Comparison of ENCODE assay signal across 20 mouse cellular contexts in the genomic region with DNA sequence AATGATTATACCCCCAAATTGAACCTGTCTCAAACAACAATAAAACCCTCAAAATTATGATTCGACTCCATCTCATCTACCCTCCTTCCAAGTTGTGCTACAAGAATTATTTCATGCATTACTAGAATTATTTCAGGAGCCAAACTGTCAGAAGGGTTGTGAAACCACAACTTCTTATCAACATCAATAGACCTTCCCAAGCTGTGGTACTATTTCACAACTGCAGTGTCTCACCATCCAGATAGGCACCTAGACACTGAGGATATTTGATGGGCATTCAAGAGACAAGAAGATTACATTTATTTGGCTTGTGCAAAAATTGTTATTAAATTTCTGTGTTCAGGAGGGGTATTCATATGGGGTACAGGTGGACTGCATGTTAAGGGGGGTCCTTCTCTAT.
DNase-seq lines count a peak whose midpoint lies in the region; ATAC-seq and TF ChIP-seq lines count a peak whose summit lies in the region.
"Had no signal": no experiment of that assay in that cellular context is flagged by ENCODE, and none has a peak within 500 bp of the region (broad histone marks: within the 10 kb centered on the region; RNA-seq: fewer than 3 reads in every experiment).

No protein-coding gene starts in this region.

- 93% methylated on average over 1 of the region's 1 CpGs for WGBS in liver, adult 2 months
- WGBS in liver, embryonic 11.5 days: 83% methylated on average over 1 of the region's 1 CpGs
- 93% methylated on average over 1 of the region's 1 CpGs for WGBS in intestine, embryonic 15.5 days

- H3K9me3 ChIP-seq in liver, embryonic 11.5 days (ENCODE audit: control insufficient read depth, low read length): no peaks in the 10 kb centered on the region
- H3K9me3 ChIP-seq in intestine, embryonic 15.5 days: no peaks in the 10 kb centered on the region
- H3K9me3 ChIP-seq: embryonic facial prominence, embryonic 13.5 days; forebrain, embryonic 12.5 days; heart, embryonic 15.5 days; hindbrain, embryonic 15.5 days had no signal

- TF ChIP-seq POLR2A in liver, adult 2 months (IDR thresholded peaks at IDR 0.05; ENCODE audit: extremely low read depth, insufficient read depth, low read length): no peak

- peak; percentile 48 for DNase-seq in liver, adult 2 months (ENCODE audit: extremely low read depth, low read depth, low spot score)
- no peak for DNase-seq in liver, embryonic 11.5 days (ENCODE audit: low spot score)
- DNase-seq: adrenal gland, postnatal 10 days; cerebellum, adult 11 months; cerebellum, adult 8-10 months; cerebellum, postnatal 14 days; gastrocnemius, postnatal 10 days; heart, adult 2 months; heart, postnatal 36 days had no signal

- no peak overlapping the region for H3K4me2 ChIP-seq in liver, embryonic 11.5 days
- no peak overlapping the region for H3K4me2 ChIP-seq in intestine, embryonic 15.5 days (replicated peaks)
- H3K4me2 ChIP-seq: embryonic facial prominence, embryonic 13.5 days; heart, embryonic 11.5 days; heart, embryonic 15.5 days; hindbrain, embryonic 15.5 days had no signal

- no peaks in the 10 kb centered on the region for H3K4me1 ChIP-seq in liver, adult 2 months (ENCODE audit: control insufficient read depth, insufficient read depth, low read length)
- H3K4me1 ChIP-seq in liver, embryonic 11.5 days (replicated peaks; ENCODE audit: control insufficient read depth, insufficient read depth, low read length): peaks cover 3% of the 10 kb centered on the region; the same call in 1 of the 2 replicates
- no peaks in the 10 kb centered on the region for H3K4me1 ChIP-seq in intestine, embryonic 15.5 days (replicated peaks)
- H3K4me1 ChIP-seq: hindbrain, embryonic 15.5 days had no signal

- H3K36me3 ChIP-seq in liver, adult 2 months (ENCODE audit: control insufficient read depth, insufficient read depth, low read length): no peaks in the 10 kb centered on the region
- no peaks in the 10 kb centered on the region for H3K36me3 ChIP-seq in liver, embryonic 11.5 days (ENCODE audit: control insufficient read depth, insufficient read depth, low read length)
- H3K36me3 ChIP-seq in intestine, embryonic 15.5 days: no peaks in the 10 kb centered on the region
- H3K36me3 ChIP-seq: embryonic facial prominence, embryonic 13.5 days; forebrain, embryonic 12.5 days; heart, embryonic 15.5 days; hindbrain, embryonic 15.5 days had no signal

- no peak overlapping the region for H3K27ac ChIP-seq in liver, adult 2 months (replicated peaks; ENCODE audit: insufficient read depth, low read depth, low read length)
- no peak overlapping the region for H3K27ac ChIP-seq in liver, embryonic 11.5 days (ENCODE audit: low read depth, low read length)
- H3K27ac ChIP-seq in intestine, embryonic 15.5 days: no peak overlapping the region
- H3K27ac ChIP-seq: embryonic facial prominence, embryonic 13.5 days; forebrain, embryonic 12.5 days; heart, adult 2 months; heart, embryonic 15.5 days; hindbrain, embryonic 15.5 days had no signal

- no peaks in the 10 kb centered on the region for H3K27me3 ChIP-seq in liver, adult 2 months (ENCODE audit: control insufficient read depth, insufficient read depth, low read length)
- no peaks in the 10 kb centered on the region for H3K27me3 ChIP-seq in liver, embryonic 11.5 days (replicated peaks; ENCODE audit: control insufficient read depth, insufficient read depth, low read length)
- no peaks in the 10 kb centered on the region for H3K27me3 ChIP-seq in intestine, embryonic 15.5 days (replicated peaks)

- H3K9ac ChIP-seq in liver, adult 2 months (ENCODE audit: low read depth, low read length): no peak overlapping the region
- no peak overlapping the region for H3K9ac ChIP-seq in liver, embryonic 11.5 days (ENCODE audit: low read depth, low read length)
- H3K9ac ChIP-seq in intestine, embryonic 15.5 days: no peak overlapping the region
- H3K9ac ChIP-seq: embryonic facial prominence, embryonic 13.5 days; forebrain, embryonic 12.5 days; heart, embryonic 15.5 days; hindbrain, embryonic 15.5 days had no signal

- no peaks in the 10 kb centered on the region for H3K79me2 ChIP-seq in liver, adult 2 months (ENCODE audit: control insufficient read depth, insufficient read depth, low read length)

- ATAC-seq in liver, embryonic 11.5 days (replicated peaks; ENCODE audit: low FRiP score): no peak
- ATAC-seq in granulocyte monocyte progenitor cell, adult 5-6 weeks (replicated peaks; ENCODE audit: poor library complexity, severe bottlenecking): peak; percentile 47
- peak; percentile 52 for ATAC-seq in megakaryocyte progenitor cell, adult 5-6 weeks (replicated peaks; ENCODE audit: poor library complexity)
- ATAC-seq in megakaryocyte, adult 5-6 weeks (ENCODE audit: poor library complexity, severe bottlenecking): no peak
- no peak for ATAC-seq in intestine, embryonic 15.5 days
- ATAC-seq in monocyte, adult 5-6 weeks (replicated peaks; ENCODE audit: insufficient number of reproducible peaks, low FRiP score, low TSS enrichment, poor library complexity, severe bottlenecking): no peak
- ATAC-seq: forebrain, embryonic 16.5 days had no signal

- TF ChIP-seq CTCF in liver, adult 2 months (IDR thresholded peaks at IDR 0.05; ENCODE audit: low read depth, low read length): no peak

- H3K4me3 ChIP-seq in liver, adult 2 months (ENCODE audit: insufficient read depth, low read depth, low read length): no peak overlapping the region
- H3K4me3 ChIP-seq in liver, embryonic 11.5 days (ENCODE audit: low read depth, low read length): no peak overlapping the region
- H3K4me3 ChIP-seq in intestine, embryonic 15.5 days (replicated peaks): no peak overlapping the region
- H3K4me3 ChIP-seq: embryonic facial prominence, embryonic 13.5 days; forebrain, embryonic 12.5 days; heart, adult 2 months; heart, embryonic 15.5 days; hindbrain, embryonic 15.5 days had no signal

Comparison
In these comparisons a context has a peak if more than half of its experiments do, and no peak if none do; other contexts are left out.
1. ATAC-seq: peak in granulocyte monocyte progenitor cell, adult 5-6 weeks (single experiment) and megakaryocyte progenitor cell, adult 5-6 weeks (single experiment); none in liver, embryonic 11.5 days (single experiment), megakaryocyte, adult 5-6 weeks (single experiment), intestine, embryonic 15.5 days (single experiment) and monocyte, adult 5-6 weeks (single experiment).